8 mouse cellular contexts compared by ENCODE assay signal in genomic region chr10:19014381-19015256, GRCm38 (mm10). TPM values are rescaled to one million over a fixed set of nuclear protein-coding genes. Genes with fewer than 3 reads are reported as not detected.
DNase-seq lines count a peak whose midpoint lies in the region; ATAC-seq and TF ChIP-seq lines count a peak whose summit lies in the region.

No protein-coding gene starts in this region.

- 0 out of 2 replicates have a peak, but pooled peaks have one; percentile 6 for TF ChIP-seq POLR2A in olfactory bulb, adult 2 months (IDR thresholded peaks at IDR 0.05; ENCODE audit: insufficient read depth, low read depth, low read length)

- H3K4me2 ChIP-seq in hindbrain, embryonic 13.5 days: peak overlapping the region; percentile 86
- H3K4me2 ChIP-seq in liver, embryonic 14.5 days (ENCODE audit: low read depth): peak overlapping the region; percentile 83

- ATAC-seq in erythroid progenitor cell, adult 5-6 weeks (replicated peaks; ENCODE audit: low FRiP score, poor library complexity, severe bottlenecking): peak; percentile 40
- peak; percentile 6; the same call in 1 of the 2 replicates for ATAC-seq in hindbrain, embryonic 13.5 days (ENCODE audit: low FRiP score)
- no peak for ATAC-seq in liver, embryonic 14.5 days (ENCODE audit: insufficient read depth)

- no peaks in the 10 kb centered on the region for H3K9me3 ChIP-seq in hindbrain, embryonic 13.5 days
- no peaks in the 10 kb centered on the region for H3K9me3 ChIP-seq in liver, embryonic 14.5 days (ENCODE audit: control insufficient read depth, low read length)

- H3K4me3 ChIP-seq in hindbrain, embryonic 13.5 days: peak overlapping the region; percentile 87
- peak overlapping the region; percentile 61 to 62 for H3K4me3 ChIP-seq in liver, embryonic 14.5 days (ENCODE audit: insufficient read depth in 1 of 2, low read depth in 2 of 2, low read length in 2 of 2)
- H3K4me3 ChIP-seq in olfactory bulb, adult 2 months (ENCODE audit: insufficient read depth, low read depth, low read length): peak overlapping the region; percentile 90

- H3K36me3 ChIP-seq in hindbrain, embryonic 13.5 days: no peaks in the 10 kb centered on the region
- H3K36me3 ChIP-seq in liver, embryonic 14.5 days (replicated peaks; ENCODE audit: control insufficient read depth, insufficient read depth, low read depth): no peaks in the 10 kb centered on the region

- H3K4me1 ChIP-seq in hindbrain, embryonic 13.5 days (replicated peaks): peaks cover 12% of the 10 kb centered on the region
- H3K4me1 ChIP-seq in liver, embryonic 14.5 days (replicated peaks; ENCODE audit: control insufficient read depth in 2 of 2, insufficient read depth in 2 of 2, low read length in 1 of 2): peaks cover 0 to 5% of the 10 kb centered on the region in 2 experiments; a peak in 1 of 4 replicates
- peaks cover 4% of the 10 kb centered on the region; the same call in 1 of the 2 replicates for H3K4me1 ChIP-seq in olfactory bulb, adult 2 months (ENCODE audit: control insufficient read depth, insufficient read depth, low read length)

- no peak for TF ChIP-seq EP300 in liver, embryonic 14.5 days (IDR thresholded peaks at IDR 0.05; ENCODE audit: low read depth)

- WGBS in hindbrain, embryonic 13.5 days: under 1% methylated on average over 43 of the region's 43 CpGs
- WGBS in liver, embryonic 14.5 days (ENCODE audit: insufficient replicate concordance): under 1% methylated on average over 43 of the region's 43 CpGs
- WGBS in olfactory bulb, adult 2 months: under 1% methylated on average over 43 of the region's 43 CpGs

- H3K9ac ChIP-seq in hindbrain, embryonic 13.5 days: peak overlapping the region; percentile 86
- peak overlapping the region; percentile 67 for H3K9ac ChIP-seq in liver, embryonic 14.5 days (replicated peaks)

- peak; percentile 41 for TF ChIP-seq CTCF in liver, embryonic 14.5 days (IDR thresholded peaks at IDR 0.05; ENCODE audit: low read depth)
- no peak for TF ChIP-seq CTCF in olfactory bulb, adult 2 months (IDR thresholded peaks at IDR 0.05; ENCODE audit: insufficient read depth, low read depth, low read length)

- peaks cover 12% of the 10 kb centered on the region; the same call in 1 of the 2 replicates for H3K27me3 ChIP-seq in hindbrain, embryonic 13.5 days
- H3K27me3 ChIP-seq in liver, embryonic 14.5 days (ENCODE audit: control insufficient read depth, insufficient read depth, low read length): no peaks in the 10 kb centered on the region

- DNase-seq in spleen, adult 18-20 months: peak; percentile 20 to 42
- DNase-seq in spleen, adult 12 weeks (ENCODE audit: low spot score): no peak
- peak; percentile 43 for DNase-seq in adrenal gland, postnatal 10 days
- DNase-seq in liver, embryonic 14.5 days (ENCODE audit: low read depth in 3 of 3, low spot score in 3 of 3): peak in 1 of 3 experiments; percentile 24
- no peak for DNase-seq in left cerebral cortex, adult 18-20 months (ENCODE audit: low spot score in 2 of 2)

- peak overlapping the region; percentile 66 for H3K27ac ChIP-seq in hindbrain, embryonic 13.5 days
- H3K27ac ChIP-seq in liver, embryonic 14.5 days: no peak overlapping the region
- H3K27ac ChIP-seq in olfactory bulb, adult 2 months (ENCODE audit: insufficient read depth, low read depth, low read length): peak overlapping the region; percentile 39; the same call in 1 of the 2 replicates

RNA-seq across cellular contexts. Expression of gene Tnfaip3, which starts 0.8 kb away (rescaled TPM):
- total RNA-seq in adrenal gland, postnatal 10 days (2021): 1 to 10 TPM; 6.1 to 7.5 TPM
- total RNA-seq in erythroid progenitor cell, adult 5-6 weeks (2015; ENCODE audit: low replicate concordance): 21.3 and 42.3 TPM in 2 replicates
- 4.3 and 6.2 TPM in 2 replicates for total RNA-seq in erythroid progenitor cell, adult 5-6 weeks (2017; ENCODE audit: low replicate concordance)
- polyA plus RNA-seq in hindbrain, embryonic 13.5 days (2015; fragmentation: Nextera tagmentation; extraction: Ambion mirVana): 1.9 and 2.1 TPM in 2 replicates
- polyA plus RNA-seq in liver, embryonic 14.5 days (2012; rRNA removed): 0.58 and 0.77 TPM in 2 replicates
- polyA plus RNA-seq in liver, embryonic 14.5 days (2014; fragmentation: Nextera tagmentation; extraction: Ambion mirVana): 0.99 and 1.1 TPM in 2 replicates
- not detected in 2 replicates for polyA plus RNA-seq in olfactory bulb, adult 2 months (2012; ENCODE audit: insufficient read depth, insufficient read length, low replicate concordance, missing spikeins)
- total RNA-seq in left cerebral cortex, adult 18-20 months (2021): 1 to 10 TPM; 4.6 to 6.4 TPM

Comparison
In these comparisons a context has a peak if more than half of its experiments do, and no peak if none do; other contexts are left out.
1. DNase-seq: peak in spleen, adult 18-20 months (2 of 2) and adrenal gland, postnatal 10 days (single experiment); none in spleen, adult 12 weeks (single experiment) and left cerebral cortex, adult 18-20 months (0 of 2).
2. Peak in every context shown above with its lines, with median percentiles within 50 percentile points of each other: H3K4me3 ChIP-seq.